Mouse (Mus musculus): ENCODE measurements at regions not wholly inside any gene's neighbourhood (a gene's known extent, or its start where the extent isn't known, plus 50 kb on each side); places are given as distances from the start of the nearest gene placed in this dataset.

- TF ChIP-seq CTCF (IDR thresholded peaks at IDR 0.05; ENCODE audit: control insufficient read depth, insufficient read depth, insufficient replicate concordance, low read depth, low read length) = no peak
- TF ChIP-seq POLR2A (IDR thresholded peaks at IDR 0.05; ENCODE audit: control insufficient read depth, low read depth, low read length) = no peak
Measured at GRCm38 (mm10) chr12:112336691-112337295, 152.5 kb upstream of the A530016L24Rik start.
